Mouse (Mus musculus) erythroblast, embryonic 14.5 days (primary cell): Measurements from ENCODE around the gene Gm21411. TPM values are rescaled to one million over a fixed set of nuclear protein-coding genes. Genes with fewer than 3 reads are reported as not detected.
"Not testable (repeated sequence)": the region's sequence is repeated elsewhere in the genome, so short reads cannot be mapped to it uniquely, and the experiment has no call there.

Experiments used
- H3K27me3 ChIP-seq: 2 replicates; pipeline ENCODE4 v1.6.1; 2012; ENCODE audit warnings: inconsistent platforms; ENCODE audit not compliant: control insufficient read depth
- H3K36me3 ChIP-seq: 2 replicates; pipeline ENCODE4 v1.6.1; 2012; ENCODE audit warnings: mild to moderate bottlenecking, inconsistent platforms; ENCODE audit not compliant: control insufficient read depth
- H3K4me1 ChIP-seq: 2 replicates; pipeline ENCODE4 v1.6.1; 2012; ENCODE audit warnings: inconsistent platforms; ENCODE audit not compliant: control insufficient read depth
- H3K4me3 ChIP-seq: replicated peaks from 2 replicates; pipeline ENCODE3; 2012; ENCODE audit warnings: moderate library complexity, mild to moderate bottlenecking, inconsistent platforms
- H3K9me3 ChIP-seq: 2 replicates; pipeline ENCODE4 v1.6.1; 2012; ENCODE audit warnings: low read length, inconsistent platforms, mixed read lengths; ENCODE audit not compliant: control insufficient read depth
- GATA1 ChIP-seq: IDR thresholded peaks from 2 replicates; pipeline ENCODE4 v1.6.1; 2012; ENCODE audit warnings: low read length, inconsistent platforms, mixed read lengths
- TAL1 ChIP-seq: IDR thresholded peaks from 3 replicates; pipeline ENCODE4 v1.6.1; 2012; ENCODE audit warnings: low read length, inconsistent platforms, mixed read lengths
- polyA plus RNA-seq: library from polyadenylated mRNA; stranded (reverse); fragments of >175 nt; gene quantifications from 2 replicates; pipeline ENCODE4 v1.2.3, GENCODE M21; 2012

Gm21411 gene
- polyA plus RNA-seq = not detected in 2 replicates

GRCm38 (mm10) chr4:146909386-146910137 lies at the start of gene Gm21411:
Gene Gm21411, minus strand, starts transcription at chr4:146909590.
- not testable (repeated sequence) for H3K4me3 ChIP-seq, H3K9me3 ChIP-seq, H3K27me3 ChIP-seq

GRCm38 (mm10) chr4:146941691-146942090 lies 32.3 kb upstream of the Gm21411 start:
- H3K27me3 ChIP-seq, H3K4me3 ChIP-seq, H3K9me3 ChIP-seq, H3K36me3 ChIP-seq, H3K4me1 ChIP-seq: not testable (repeated sequence)

More at GRCm38 (mm10) chr4:146909386-146910137, at the start of gene Gm21411:
- not testable (repeated sequence) for H3K4me1 ChIP-seq, H3K36me3 ChIP-seq

GRCm38 (mm10) chr4:146932311-146933082 lies 23.1 kb upstream of the Gm21411 start:
- peak overlapping the region; percentile 40 for H3K4me3 ChIP-seq
- H3K36me3 ChIP-seq = no peaks in the 10 kb centered on the region
- no peaks in the 10 kb centered on the region for H3K27me3 ChIP-seq
- no peak for TF ChIP-seq TAL1
- no peak for TF ChIP-seq GATA1
- H3K9me3 ChIP-seq = peaks cover 3% of the 10 kb centered on the region
- no peaks in the 10 kb centered on the region for H3K4me1 ChIP-seq

- no peaks in the 10 kb centered on the region for H3K4me1 ChIP-seq
- H3K9me3 ChIP-seq = peaks cover 6% of the 10 kb centered on the region
- no peaks in the 10 kb centered on the region for H3K36me3 ChIP-seq
- no peak overlapping the region for H3K4me3 ChIP-seq
- H3K27me3 ChIP-seq = no peaks in the 10 kb centered on the region
- TF ChIP-seq TAL1 (no peak), GATA1 (no peak)
Measured at GRCm38 (mm10) chr4:146915196-146915595, 5.8 kb upstream of the Gm21411 start.

- not testable (repeated sequence) for H3K36me3 ChIP-seq, H3K9me3 ChIP-seq, H3K27me3 ChIP-seq, H3K4me3 ChIP-seq, H3K4me1 ChIP-seq
Measured at GRCm38 (mm10) chr4:146908131-146908530, 1.3 kb downstream of the Gm21411 start.

- not testable (repeated sequence) for H3K4me1 ChIP-seq, H3K4me3 ChIP-seq, H3K9me3 ChIP-seq, H3K36me3 ChIP-seq, H3K27me3 ChIP-seq
Measured at GRCm38 (mm10) chr4:146904782-146905181, 4.6 kb downstream of the Gm21411 start.

GRCm38 (mm10) chr4:146903126-146903525 lies 6.3 kb downstream of the Gm21411 start:
- not testable (repeated sequence) for H3K9me3 ChIP-seq, H3K4me3 ChIP-seq, H3K36me3 ChIP-seq, H3K27me3 ChIP-seq, H3K4me1 ChIP-seq

Other genes with a start within 250 kb of the Gm21411 start
- gene Zfp989, start 62.4 kb upstream of the Gm21411 start, polyA plus RNA-seq = 0.03 TPM in 1 of 2 replicates, not detected in the other
- gene Rex2, start 112.3 kb upstream of the Gm21411 start, polyA plus RNA-seq = not detected in 2 replicates
- not detected in 2 replicates for gene Zfp991, start 222.4 kb upstream of the Gm21411 start, polyA plus RNA-seq